Mouse (Mus musculus) thymus, adult 2 months (tissue): Measurements from ENCODE around the gene Eif3k. TPM values are rescaled to one million over a fixed set of nuclear protein-coding genes. Genes with fewer than 3 reads are reported as not detected.

Source experiments
- DNase-seq: peaks from one replicate; pipeline ENCODE4 v3.0.0; 2021
- H3K27ac ChIP-seq: fragments of 200-500 bp; 2 replicates; pipeline ENCODE4 v1.5.1; 2012; ENCODE audit warnings: low read length, control low read depth; ENCODE audit not compliant: control insufficient read depth, insufficient read depth
- H3K27me3 ChIP-seq: fragments of 200-500 bp; 2 replicates; pipeline ENCODE4 v1.6.1; 2012; ENCODE audit warnings: mild to moderate bottlenecking, low read length, moderate library complexity, mixed read lengths; ENCODE audit not compliant: control insufficient read depth, insufficient read depth
- H3K36me3 ChIP-seq: fragments of 200-500 bp; 2 replicates; pipeline ENCODE4 v1.6.1; 2012; ENCODE audit warnings: mild to moderate bottlenecking, low read length, moderate library complexity; ENCODE audit not compliant: control insufficient read depth, insufficient read depth
- H3K4me1 ChIP-seq: fragments of 200-500 bp; replicated peaks from 2 replicates; pipeline ENCODE4 v1.6.1; 2012; ENCODE audit warnings: low read length; ENCODE audit not compliant: control insufficient read depth, insufficient read depth
- H3K4me3 ChIP-seq: fragments of 200-500 bp; 2 replicates; pipeline ENCODE4 v1.5.1; 2012; ENCODE audit warnings: mild to moderate bottlenecking, low read length, control low read depth, moderate library complexity; ENCODE audit not compliant: control insufficient read depth, insufficient read depth
- CTCF ChIP-seq: fragments of 200-500 bp; IDR thresholded peaks from 2 replicates; pipeline ENCODE4 v1.5.1; 2012; ENCODE audit warnings: mild to moderate bottlenecking, control low read depth, low read length, moderate library complexity, borderline replicate concordance; ENCODE audit not compliant: control insufficient read depth, poor library complexity, insufficient read depth; ENCODE audit errors: extremely low read depth
- POLR2A ChIP-seq: fragments of 200-500 bp; IDR thresholded peaks from 2 replicates; pipeline ENCODE4 v1.6.1; 2012; ENCODE audit warnings: mild to moderate bottlenecking, low read length, control low read depth, moderate library complexity; ENCODE audit not compliant: control insufficient read depth, poor library complexity, insufficient read depth; ENCODE audit errors: extremely low read depth
- WGBS: fragments of 180-500 bp; shearing (Covaris S2); methylation state at CpG from one replicate; pipeline ENCODE4 v1.1.7; 2018; 5-methylcytosine and 5-hydroxymethylcytosine counted together
- polyA plus RNA-seq: library from polyadenylated mRNA; depleted of rRNA; stranded (reverse); fragments of >200 nt; gene quantifications from 2 replicates; pipeline ENCODE4 v1.2.3, GENCODE M21; 2012

Eif3k gene
- polyA plus RNA-seq, 1 experiment, result 396 TPM

GRCm38 (mm10) chr7:28949298-28949697 lies 32.4 kb downstream of the Eif3k start:
- H3K4me3 ChIP-seq, result no peak overlapping the region
- H3K27me3 ChIP-seq, result no peaks in the 10 kb centered on the region
- peaks cover 5% of the 10 kb centered on the region; the same call in 1 of the 2 replicates for H3K36me3 ChIP-seq
- no peak overlapping the region for H3K27ac ChIP-seq
- no peak for TF ChIP-seq POLR2A
- no peak for TF ChIP-seq CTCF
- DNase-seq, result no peak
- H3K4me1 ChIP-seq, result peaks cover 26% of the 10 kb centered on the region
- 87% methylated on average over 2 of the region's 2 CpGs for WGBS

GRCm38 (mm10) chr7:28948746-28949145 lies 32.9 kb downstream of the Eif3k start:
- WGBS, result 99% methylated on average over 7 of the region's 7 CpGs
- no peaks in the 10 kb centered on the region for H3K27me3 ChIP-seq
- TF ChIP-seq POLR2A (no peak), CTCF (no peak)
- DNase-seq, result no peak
- H3K4me1 ChIP-seq, result peaks cover 28% of the 10 kb centered on the region
- H3K4me3 ChIP-seq, result no peak overlapping the region
- no peak overlapping the region for H3K27ac ChIP-seq
- H3K36me3 ChIP-seq, result peaks cover 5% of the 10 kb centered on the region; the same call in 1 of the 2 replicates

GRCm38 (mm10) chr7:28946271-28946610 lies 35.4 kb downstream of the Eif3k start:
- no peaks in the 10 kb centered on the region for H3K36me3 ChIP-seq
- no peak overlapping the region for H3K4me3 ChIP-seq
- no peak for DNase-seq
- no peak for TF ChIP-seq CTCF
- no peak for TF ChIP-seq POLR2A
- peak overlapping the region; percentile 36; the same call in 1 of the 2 replicates for H3K27ac ChIP-seq
- 9% methylated on average over 1 of the region's 1 CpGs for WGBS
- H3K27me3 ChIP-seq, result no peaks in the 10 kb centered on the region
- H3K4me1 ChIP-seq, result peaks cover 44% of the 10 kb centered on the region

DNA sequence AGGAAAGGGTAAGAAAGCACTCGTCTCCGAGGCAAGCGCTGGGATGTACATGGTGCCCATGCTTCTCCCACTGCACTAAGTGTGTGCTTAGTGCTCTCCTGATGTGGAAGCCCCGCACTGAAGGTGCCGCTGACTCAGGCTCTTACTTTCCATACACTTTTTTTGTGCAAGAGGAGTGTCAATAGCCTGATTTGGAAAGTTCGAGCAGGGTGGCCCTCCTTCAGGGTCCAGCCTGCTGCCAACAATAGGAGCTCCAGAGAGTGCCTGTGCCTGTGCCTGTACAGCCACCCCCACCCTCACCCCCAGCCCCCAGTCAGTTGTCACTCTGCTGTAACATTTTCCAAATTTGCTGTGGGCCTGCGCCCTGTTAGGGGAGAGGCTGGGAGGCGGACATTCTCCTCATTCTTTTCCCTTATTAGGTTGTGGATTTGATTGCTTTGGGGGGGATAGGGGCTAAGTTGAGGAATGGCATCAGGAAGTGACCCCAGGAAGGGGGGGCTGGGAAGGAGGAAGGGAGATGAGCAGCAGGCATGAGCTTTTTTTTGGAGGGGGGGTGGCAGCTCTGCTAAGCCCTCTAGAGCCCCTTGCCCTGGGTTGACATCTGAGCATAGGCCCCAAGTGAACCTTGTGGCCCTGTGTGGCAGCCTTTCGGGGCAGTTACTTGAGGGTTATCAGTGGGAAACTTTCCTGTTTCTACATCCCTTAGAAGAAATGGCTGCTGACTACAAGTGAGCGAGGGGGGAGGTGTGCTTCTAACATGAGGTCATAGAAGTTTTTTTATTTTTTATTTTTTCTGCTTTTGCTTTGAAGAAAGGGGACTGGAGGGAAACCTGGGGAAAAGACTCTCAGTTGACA lies 36.0 kb downstream of the Eif3k start:
- Histone ChIP-seq H3K4me3 (no peak overlapping the region), H3K4me1 (peaks cover 44% of the 10 kb centered on the region), H3K27ac (no peak overlapping the region; the same call in 1 of the 2 replicates), H3K36me3 (no peaks in the 10 kb centered on the region), H3K27me3 (no peaks in the 10 kb centered on the region)
- TF ChIP-seq CTCF (no peak), POLR2A (no peak)
- 85% methylated on average over 10 of the region's 10 CpGs for WGBS
- DNase-seq, result no peak

DNA sequence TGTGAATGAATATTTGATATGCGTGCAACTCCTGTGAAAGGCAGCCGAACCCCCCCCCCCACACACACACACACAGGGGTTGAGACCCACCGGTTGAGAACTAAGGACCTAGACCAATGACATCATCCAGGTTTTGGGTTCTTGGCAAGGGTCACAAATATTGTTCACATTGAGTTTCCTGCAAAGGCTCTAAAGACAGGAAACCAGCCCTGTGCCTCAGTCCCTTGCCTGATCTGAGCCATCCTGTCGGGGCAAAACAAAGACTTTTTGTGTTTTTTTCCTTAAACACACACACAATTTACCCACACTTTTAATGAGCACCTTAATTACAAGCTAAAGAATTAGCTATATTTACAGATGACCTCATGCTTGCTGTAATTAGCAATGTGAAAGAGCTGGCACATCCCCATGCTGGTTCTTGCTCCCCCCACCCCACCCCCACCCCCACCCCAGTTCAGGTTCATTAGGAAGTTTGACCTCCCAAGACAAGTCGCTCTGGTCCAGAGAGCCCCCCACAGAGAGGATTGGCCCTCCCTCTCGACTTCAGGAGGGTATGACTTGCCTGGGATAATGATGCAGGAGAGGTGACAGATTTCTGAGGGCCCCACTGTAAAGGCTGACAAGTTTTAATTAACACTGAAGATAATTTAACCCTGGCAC lies 36.8 kb downstream of the Eif3k start:
- 50% methylated on average over 6 of the region's 6 CpGs for WGBS
- Histone ChIP-seq H3K4me1 (peaks cover 50% of the 10 kb centered on the region), H3K36me3 (no peaks in the 10 kb centered on the region), H3K4me3 (no peak overlapping the region), H3K27ac (peak overlapping the region; percentile 33; the same call in 1 of the 2 replicates), H3K27me3 (no peaks in the 10 kb centered on the region)
- TF ChIP-seq POLR2A (no peak), CTCF (no peak)
- DNase-seq, result no peak

- TF ChIP-seq POLR2A, result no peak
- Histone ChIP-seq H3K27me3 (no peaks in the 10 kb centered on the region), H3K36me3 (no peaks in the 10 kb centered on the region), H3K4me1 (peaks cover 51% of the 10 kb centered on the region), H3K27ac (no peak overlapping the region; the same call in 1 of the 2 replicates), H3K4me3 (no peak overlapping the region)
- no peak for DNase-seq
- WGBS, result 38% methylated on average over 5 of the region's 5 CpGs
Observed at GRCm38 (mm10) chr7:28943451-28944180, 38.0 kb downstream of the Eif3k start.
